Mouse (Mus musculus): ENCODE results near the gene Rln1. TPM values are rescaled to one million over a fixed set of nuclear protein-coding genes. Genes with fewer than 3 reads are reported as not detected.
A peak's percentile ranks its signal among the peaks of the same experiment; 100 is the strongest.

Gene Rln1
- 0.20 TPM in 1 of 2 replicates, not detected in the other for polyA plus RNA-seq (2014; fragmentation: Nextera tagmentation; extraction: Ambion mirVana)

GRCm38 (mm10) chr19:29334068-29334745, at the start of gene Rln1:
TSS of gene Rln1 (minus strand) at chr19:29334670.
- Histone ChIP-seq H3K9me3 (ENCODE audit: control insufficient read depth, low read length) (no peaks in the 10 kb centered on the region), H3K36me3 (ENCODE audit: control insufficient read depth, insufficient read depth, low read length) (no peaks in the 10 kb centered on the region), H3K27me3 (ENCODE audit: control insufficient read depth, insufficient read depth, low read length) (no peaks in the 10 kb centered on the region), H3K27ac (replicated peaks in 1 of 2; ENCODE audit: control insufficient read depth in 1 of 2, insufficient read depth in 1 of 2, low read depth in 2 of 2, low read length in 2 of 2) (no peak within 1 kb of the TSS), H3K4me3 (ENCODE audit: control insufficient read depth in 1 of 2, insufficient read depth in 1 of 2, low read depth in 1 of 2, low read length in 2 of 2) (peak within 1 kb of the TSS; percentile 43 to 46), H3K9ac (ENCODE audit: low read length) (peak within 1 kb of the TSS; percentile 67), H3K4me1 (ENCODE audit: control insufficient read depth in 2 of 2, insufficient read depth in 2 of 2, low read length in 2 of 2) (peaks cover 4 to 9% of the 10 kb centered on the region in 2 experiments), H3K4me2 (ENCODE audit: low read length) (peak within 1 kb of the TSS; percentile 87)
- no peak for ATAC-seq (ENCODE audit: insufficient number of reproducible peaks, insufficient read depth, low FRiP score, low read depth)
- 2% methylated on average over 23 of the region's 23 CpGs for WGBS

GRCm38 (mm10) chr19:29383368-29383767, 48.9 kb upstream of the Rln1 start:
- H3K9ac ChIP-seq (ENCODE audit: low read length) = no peak overlapping the region
- H3K4me3 ChIP-seq (ENCODE audit: control insufficient read depth in 1 of 2, insufficient read depth in 1 of 2, low read depth in 1 of 2, low read length in 2 of 2) = no peak overlapping the region
- H3K36me3 ChIP-seq (ENCODE audit: control insufficient read depth, insufficient read depth, low read length) = no peaks in the 10 kb centered on the region
- H3K27ac ChIP-seq (replicated peaks in 1 of 2; ENCODE audit: control insufficient read depth in 1 of 2, insufficient read depth in 1 of 2, low read depth in 2 of 2, low read length in 2 of 2) = no peak overlapping the region
- H3K4me2 ChIP-seq (ENCODE audit: low read length) = no peak overlapping the region
- no peaks in the 10 kb centered on the region for H3K27me3 ChIP-seq (ENCODE audit: control insufficient read depth, insufficient read depth, low read length)
- ATAC-seq (ENCODE audit: insufficient number of reproducible peaks, insufficient read depth, low FRiP score, low read depth) = no peak
- H3K9me3 ChIP-seq (ENCODE audit: control insufficient read depth, low read length) = no peaks in the 10 kb centered on the region
- WGBS = 90% methylated on average over 5 of the region's 5 CpGs
- H3K4me1 ChIP-seq (ENCODE audit: control insufficient read depth in 2 of 2, insufficient read depth in 2 of 2, low read length in 2 of 2) = no peaks in the 10 kb centered on the region

GRCm38 (mm10) chr19:29379839-29380603, 45.6 kb upstream of the Rln1 start:
- ATAC-seq (ENCODE audit: insufficient number of reproducible peaks, insufficient read depth, low FRiP score, low read depth) = no peak
- H3K36me3 ChIP-seq (ENCODE audit: control insufficient read depth, insufficient read depth, low read length) = no peaks in the 10 kb centered on the region
- H3K9me3 ChIP-seq (ENCODE audit: control insufficient read depth, low read length) = no peaks in the 10 kb centered on the region
- no peaks in the 10 kb centered on the region for H3K4me1 ChIP-seq (ENCODE audit: control insufficient read depth in 2 of 2, insufficient read depth in 2 of 2, low read length in 2 of 2)
- WGBS = 84% methylated on average over 14 of the region's 14 CpGs
- no peak overlapping the region for H3K27ac ChIP-seq (replicated peaks in 1 of 2; ENCODE audit: control insufficient read depth in 1 of 2, insufficient read depth in 1 of 2, low read depth in 2 of 2, low read length in 2 of 2)
- no peak overlapping the region for H3K4me2 ChIP-seq (ENCODE audit: low read length)
- no peak overlapping the region for H3K9ac ChIP-seq (ENCODE audit: low read length)
- H3K4me3 ChIP-seq (ENCODE audit: control insufficient read depth in 1 of 2, insufficient read depth in 1 of 2, low read depth in 1 of 2, low read length in 2 of 2) = no peak overlapping the region
- H3K27me3 ChIP-seq (ENCODE audit: control insufficient read depth, insufficient read depth, low read length) = no peaks in the 10 kb centered on the region

- H3K4me1 ChIP-seq (ENCODE audit: control insufficient read depth in 2 of 2, insufficient read depth in 2 of 2, low read length in 2 of 2) = peaks cover 2 to 3% of the 10 kb centered on the region in 2 experiments; a peak in 3 of 4 replicates
- no peak for ATAC-seq (ENCODE audit: insufficient number of reproducible peaks, insufficient read depth, low FRiP score, low read depth)
- H3K36me3 ChIP-seq (ENCODE audit: control insufficient read depth, insufficient read depth, low read length) = no peaks in the 10 kb centered on the region
- no peaks in the 10 kb centered on the region for H3K27me3 ChIP-seq (ENCODE audit: control insufficient read depth, insufficient read depth, low read length)
- no peak overlapping the region for H3K27ac ChIP-seq (replicated peaks in 1 of 2; ENCODE audit: control insufficient read depth in 1 of 2, insufficient read depth in 1 of 2, low read depth in 2 of 2, low read length in 2 of 2)
- H3K9ac ChIP-seq (ENCODE audit: low read length) = no peak overlapping the region
- no peak overlapping the region for H3K4me2 ChIP-seq (ENCODE audit: low read length)
- no peaks in the 10 kb centered on the region for H3K9me3 ChIP-seq (ENCODE audit: control insufficient read depth, low read length)
- 70% methylated on average over 3 of the region's 3 CpGs for WGBS
- H3K4me3 ChIP-seq (ENCODE audit: control insufficient read depth in 1 of 2, insufficient read depth in 1 of 2, low read depth in 1 of 2, low read length in 2 of 2) = no peak overlapping the region
Observed at GRCm38 (mm10) chr19:29376382-29376781, 41.9 kb upstream of the Rln1 start.

- Histone ChIP-seq H3K27ac (replicated peaks in 1 of 2; ENCODE audit: control insufficient read depth in 1 of 2, insufficient read depth in 1 of 2, low read depth in 2 of 2, low read length in 2 of 2) (no peak overlapping the region), H3K36me3 (ENCODE audit: control insufficient read depth, insufficient read depth, low read length) (no peaks in the 10 kb centered on the region), H3K9ac (ENCODE audit: low read length) (no peak overlapping the region), H3K4me3 (ENCODE audit: control insufficient read depth in 1 of 2, insufficient read depth in 1 of 2, low read depth in 1 of 2, low read length in 2 of 2) (no peak overlapping the region), H3K9me3 (ENCODE audit: control insufficient read depth, low read length) (no peaks in the 10 kb centered on the region), H3K4me2 (ENCODE audit: low read length) (no peak overlapping the region), H3K27me3 (ENCODE audit: control insufficient read depth, insufficient read depth, low read length) (no peaks in the 10 kb centered on the region), H3K4me1 (ENCODE audit: control insufficient read depth in 2 of 2, insufficient read depth in 2 of 2, low read length in 2 of 2) (peaks cover 2 to 3% of the 10 kb centered on the region in 2 experiments; a peak in 3 of 4 replicates)
- WGBS = 86% methylated on average over 9 of the region's 9 CpGs
- no peak for ATAC-seq (ENCODE audit: insufficient number of reproducible peaks, insufficient read depth, low FRiP score, low read depth)
Observed at GRCm38 (mm10) chr19:29374947-29375346, 40.5 kb upstream of the Rln1 start.

- Histone ChIP-seq H3K9ac (ENCODE audit: low read length) (peak overlapping the region; percentile 30; the same call in 1 of the 2 replicates), H3K4me1 (ENCODE audit: control insufficient read depth in 2 of 2, insufficient read depth in 2 of 2, low read length in 2 of 2) (peaks cover 2 to 3% of the 10 kb centered on the region in 2 experiments; a peak in 3 of 4 replicates), H3K9me3 (ENCODE audit: control insufficient read depth, low read length) (no peaks in the 10 kb centered on the region), H3K4me3 (ENCODE audit: control insufficient read depth in 1 of 2, insufficient read depth in 1 of 2, low read depth in 1 of 2, low read length in 2 of 2) (peak overlapping the region; percentile 11 to 25; a peak in 3 of 4 replicates), H3K27ac (replicated peaks in 1 of 2; ENCODE audit: control insufficient read depth in 1 of 2, insufficient read depth in 1 of 2, low read depth in 2 of 2, low read length in 2 of 2) (no peak overlapping the region), H3K27me3 (ENCODE audit: control insufficient read depth, insufficient read depth, low read length) (no peaks in the 10 kb centered on the region), H3K36me3 (ENCODE audit: control insufficient read depth, insufficient read depth, low read length) (no peaks in the 10 kb centered on the region), H3K4me2 (ENCODE audit: low read length) (peak overlapping the region; percentile 58)
- no peak for ATAC-seq (ENCODE audit: insufficient number of reproducible peaks, insufficient read depth, low FRiP score, low read depth)
- WGBS = 47% methylated on average over 11 of the region's 11 CpGs
Observed at GRCm38 (mm10) chr19:29373438-29373837, 39.0 kb upstream of the Rln1 start.

- H3K9me3 ChIP-seq (ENCODE audit: control insufficient read depth, low read length) = no peaks in the 10 kb centered on the region
- no peak for ATAC-seq (ENCODE audit: insufficient number of reproducible peaks, insufficient read depth, low FRiP score, low read depth)
- WGBS = 86% methylated on average over 3 of the region's 3 CpGs
- H3K4me1 ChIP-seq (ENCODE audit: control insufficient read depth in 2 of 2, insufficient read depth in 2 of 2, low read length in 2 of 2) = peaks cover 2 to 3% of the 10 kb centered on the region in 2 experiments; a peak in 3 of 4 replicates
- no peak overlapping the region for H3K4me2 ChIP-seq (ENCODE audit: low read length)
- H3K4me3 ChIP-seq (ENCODE audit: control insufficient read depth in 1 of 2, insufficient read depth in 1 of 2, low read depth in 1 of 2, low read length in 2 of 2) = no peak overlapping the region
- H3K27ac ChIP-seq (replicated peaks in 1 of 2; ENCODE audit: control insufficient read depth in 1 of 2, insufficient read depth in 1 of 2, low read depth in 2 of 2, low read length in 2 of 2) = no peak overlapping the region
- no peaks in the 10 kb centered on the region for H3K27me3 ChIP-seq (ENCODE audit: control insufficient read depth, insufficient read depth, low read length)
- H3K36me3 ChIP-seq (ENCODE audit: control insufficient read depth, insufficient read depth, low read length) = no peaks in the 10 kb centered on the region
- H3K9ac ChIP-seq (ENCODE audit: low read length) = no peak overlapping the region
Observed at GRCm38 (mm10) chr19:29372621-29373020, 38.2 kb upstream of the Rln1 start.

All from heart, embryonic 14.5 days (tissue).